Mouse (Mus musculus): ENCODE measurements around the gene Plekha3.

The Plekha3 gene

DNA sequence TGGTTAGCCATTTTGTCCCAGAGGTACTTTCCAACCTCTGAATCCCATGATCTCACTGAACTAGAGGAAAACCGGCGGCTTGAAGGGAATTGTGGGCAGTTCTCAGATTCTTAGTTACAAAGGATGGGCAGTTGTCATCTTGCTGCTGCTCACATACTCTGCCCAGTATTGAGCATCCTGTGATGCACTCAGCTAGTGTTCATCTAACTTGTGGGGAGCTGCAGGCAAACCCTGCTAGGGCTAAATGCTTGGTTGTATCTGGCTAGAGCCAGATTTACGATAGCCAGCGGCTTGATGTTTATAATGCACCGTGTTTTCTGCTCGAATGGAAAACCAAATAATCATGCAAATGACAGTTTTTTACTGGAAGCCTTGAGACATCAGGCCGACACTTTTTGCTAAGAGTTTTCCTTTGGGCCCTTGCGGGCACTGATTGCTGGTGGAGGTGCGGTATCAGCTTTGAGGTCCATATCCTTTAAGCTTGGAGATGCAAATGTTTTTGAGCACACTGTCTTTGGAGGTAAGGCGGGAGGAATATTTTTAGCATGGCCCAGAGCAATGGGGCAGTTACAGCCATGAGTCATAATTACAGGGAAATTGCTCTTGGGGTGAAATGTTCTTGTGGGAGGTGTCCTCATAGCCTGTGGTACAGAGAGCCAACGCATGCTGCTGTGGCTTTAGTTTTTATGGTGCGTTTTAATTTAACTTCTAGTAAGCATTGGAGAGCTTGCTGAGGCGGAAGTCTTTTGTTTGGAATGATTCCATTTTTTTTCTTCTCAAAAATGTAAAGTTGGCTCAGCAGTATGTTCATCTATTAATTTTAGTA, 1.5 kb downstream of the Plekha3 start:
- no peak for DNase-seq

DNA sequence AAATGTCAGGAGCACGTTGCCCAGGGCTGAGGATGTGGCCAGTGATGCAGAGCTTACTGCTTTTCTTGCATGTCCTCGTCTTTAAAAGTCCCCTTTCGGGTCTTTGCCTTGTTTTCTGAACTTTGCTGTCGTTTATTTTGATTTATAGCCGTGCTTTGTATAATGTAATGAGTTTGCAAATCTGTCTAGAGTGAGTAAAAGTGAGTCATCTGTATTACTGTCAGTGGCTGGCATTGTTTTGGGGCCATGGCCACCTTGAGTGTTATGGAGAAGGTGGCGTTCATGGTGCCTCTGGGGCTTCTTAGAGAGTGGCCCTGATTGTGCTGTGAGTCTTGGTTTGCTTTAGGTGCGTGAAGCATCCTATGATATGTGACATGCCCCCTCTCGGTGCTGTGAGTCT, 7.2 kb downstream of the Plekha3 start:
- no peak for DNase-seq

DNA sequence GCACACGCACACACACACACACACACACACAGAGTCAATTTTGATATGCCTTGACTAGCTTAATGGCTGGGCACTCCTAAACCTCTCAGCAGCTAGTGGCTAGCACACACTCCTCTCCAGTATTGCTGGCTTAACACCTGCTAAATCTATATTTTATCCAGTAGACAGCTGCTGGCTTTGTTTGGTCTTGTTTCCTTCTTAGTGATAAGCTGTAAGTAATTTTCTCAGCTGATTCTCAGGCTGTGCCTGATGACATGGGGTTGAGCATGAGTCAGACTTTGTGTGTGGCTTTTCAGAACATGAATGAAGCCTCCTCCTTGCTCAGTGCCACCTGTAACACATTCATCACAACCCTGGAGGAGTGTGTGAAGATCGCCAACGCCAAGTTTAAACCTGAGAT, 11.9 kb downstream of the Plekha3 start:
- DNase-seq, result peak; percentile 24

DNA sequence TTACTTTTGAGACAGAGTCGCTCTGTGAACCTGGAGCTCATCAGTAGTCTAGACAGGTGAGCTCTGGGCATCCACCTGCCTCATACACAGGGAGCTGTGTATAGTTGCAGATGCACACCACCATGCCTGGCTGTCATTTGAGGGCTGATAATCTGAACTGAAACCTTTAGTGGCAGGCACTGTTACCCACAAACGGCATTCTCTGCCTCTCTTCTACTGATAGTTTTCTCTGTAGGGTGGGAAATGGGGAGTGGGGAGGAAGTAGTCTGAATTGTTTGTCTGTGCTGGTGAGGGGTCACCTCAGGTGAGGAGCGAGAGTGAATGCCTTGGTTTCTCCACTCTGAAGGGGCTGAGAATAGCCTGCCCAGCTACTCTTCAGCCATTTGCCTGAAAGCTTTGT, 12.5 kb downstream of the Plekha3 start:
- no peak for DNase-seq

DNA sequence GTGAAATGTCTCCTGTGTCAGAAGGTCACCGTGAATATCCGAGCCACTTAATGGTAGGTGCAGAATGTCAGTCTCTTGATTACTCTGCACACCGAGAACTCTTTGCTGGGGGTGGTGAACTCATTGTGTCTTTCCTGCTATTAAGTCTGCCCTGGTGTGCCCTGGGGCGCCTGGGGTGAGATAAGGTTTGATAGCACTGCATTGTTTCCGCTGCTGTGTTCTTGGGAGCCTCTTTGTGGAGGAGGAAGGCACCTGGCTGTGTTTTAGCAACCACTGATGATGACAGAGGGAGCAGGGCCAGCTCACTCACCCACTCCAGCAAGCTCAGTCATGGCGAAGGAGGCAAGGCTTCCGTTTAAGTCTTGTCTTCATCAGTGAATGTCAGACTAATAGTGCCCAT, 13.1 kb downstream of the Plekha3 start:
- no peak for DNase-seq

DNA sequence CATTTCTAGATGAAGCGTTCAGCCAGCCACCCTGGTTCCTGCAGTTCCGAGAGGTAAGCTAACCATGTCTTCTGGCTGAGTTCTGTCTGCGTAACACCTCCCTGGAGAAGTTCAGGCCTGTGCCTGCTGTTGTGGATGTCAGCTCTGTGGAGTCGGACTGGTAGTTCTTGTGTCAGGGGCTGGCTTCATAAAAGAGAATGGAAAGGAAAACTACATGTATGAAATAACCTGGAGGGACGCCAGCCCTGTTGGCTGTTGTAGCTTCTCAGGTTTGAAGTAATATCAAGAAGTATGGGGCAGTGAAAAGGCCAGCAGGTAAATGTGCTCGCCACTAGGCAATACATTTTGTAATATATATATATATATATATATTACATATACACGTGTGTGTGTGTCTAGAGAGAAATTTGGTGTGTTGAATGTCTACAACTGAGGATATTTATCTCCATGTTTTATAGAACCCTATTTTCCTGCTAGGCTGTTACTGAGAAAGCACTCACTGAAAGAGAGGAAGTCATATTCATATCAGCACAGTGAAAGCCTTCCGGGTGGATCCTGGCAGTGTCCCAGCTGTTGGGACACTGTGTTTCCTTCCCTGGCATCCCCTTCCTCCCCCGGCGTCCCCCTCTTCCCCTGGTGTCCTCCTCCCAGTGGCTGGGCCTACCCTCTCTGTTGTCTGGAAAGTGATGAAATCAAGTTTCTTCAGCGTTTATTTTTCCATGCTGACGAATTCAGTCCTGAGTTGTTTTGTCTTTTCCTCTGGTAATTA, 15.5 kb downstream of the Plekha3 start:
- no peak for DNase-seq

DNA sequence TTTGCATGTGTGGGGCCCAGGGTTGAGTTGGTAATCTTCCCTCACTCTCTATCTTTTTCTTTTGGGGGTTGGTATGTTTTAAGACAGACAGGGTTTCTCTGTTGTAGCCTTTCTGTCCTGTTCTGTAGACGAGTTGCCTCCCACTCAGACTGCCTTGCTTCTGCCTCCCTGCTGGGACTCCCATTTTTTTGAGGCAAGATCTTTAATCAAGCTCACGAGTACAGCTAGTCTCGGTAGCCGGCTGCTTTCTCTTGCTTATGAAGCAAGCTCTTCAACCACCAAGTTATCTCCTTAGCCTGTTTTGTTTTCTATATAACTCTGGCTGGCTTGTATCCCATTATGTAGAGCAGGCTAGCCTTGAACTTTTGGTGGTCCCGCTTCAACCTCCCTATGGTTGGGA, 18.7 kb downstream of the Plekha3 start:
- no peak for DNase-seq

DNA sequence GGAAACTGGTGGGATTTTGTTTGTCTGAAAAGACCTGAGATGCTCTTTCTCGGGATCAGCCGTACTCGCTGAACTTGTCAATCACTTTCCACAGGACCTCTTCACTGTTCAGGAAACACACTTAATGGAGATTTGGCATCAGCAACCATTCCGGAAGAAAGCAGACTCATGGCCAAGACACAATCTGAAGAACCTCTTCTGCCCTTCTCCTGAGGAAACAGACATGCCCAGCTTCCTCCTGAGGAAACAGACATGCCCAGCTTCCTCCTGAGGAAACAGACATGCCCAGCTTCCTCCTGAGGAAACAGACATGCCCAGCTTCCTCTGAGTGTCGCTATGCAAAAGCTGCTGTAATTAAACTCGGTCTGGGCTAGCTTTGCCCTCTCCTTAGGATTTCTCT, 20.2 kb downstream of the Plekha3 start:
- no peak for DNase-seq

DNA sequence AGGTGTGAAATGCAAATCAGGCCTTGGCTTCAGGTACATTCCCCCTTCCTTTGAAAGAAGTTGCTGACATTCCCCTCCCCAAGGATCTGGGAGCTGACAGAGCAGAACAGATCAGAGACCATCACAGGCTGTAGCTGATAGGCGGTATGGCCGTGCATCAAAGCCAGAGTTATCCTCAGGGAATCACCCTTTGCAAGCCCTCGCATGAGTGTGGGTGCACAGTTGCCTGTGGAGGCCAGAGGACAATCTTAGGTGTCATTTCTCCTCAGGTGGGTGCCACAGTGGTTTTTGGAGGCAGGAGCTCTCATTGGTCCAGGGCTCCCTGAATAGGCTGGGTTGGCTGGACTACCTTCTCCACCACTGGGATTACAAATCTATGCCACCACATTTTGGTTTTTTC, 27.1 kb downstream of the Plekha3 start:
- no peak for DNase-seq

DNA sequence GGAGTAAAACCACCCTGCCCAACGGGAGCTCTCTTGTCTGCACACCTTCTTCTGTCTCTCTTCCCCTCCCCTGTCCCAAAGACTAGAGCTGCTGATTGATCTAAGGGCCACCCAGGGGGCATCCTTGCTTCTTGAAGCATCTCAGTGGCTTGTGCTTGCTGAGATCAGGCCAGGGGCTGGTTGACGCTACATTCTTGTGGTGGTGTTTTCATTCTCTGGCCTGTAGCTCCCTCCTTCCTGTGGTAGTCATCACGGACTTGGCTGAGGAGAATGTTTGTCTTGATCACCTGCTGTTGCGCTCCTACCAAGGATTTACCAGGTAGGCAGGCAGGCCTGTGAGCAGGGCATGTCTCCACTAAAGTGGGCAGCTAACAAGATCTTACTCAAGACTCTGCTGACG, 27.7 kb downstream of the Plekha3 start:
- DNase-seq, result no peak

DNA sequence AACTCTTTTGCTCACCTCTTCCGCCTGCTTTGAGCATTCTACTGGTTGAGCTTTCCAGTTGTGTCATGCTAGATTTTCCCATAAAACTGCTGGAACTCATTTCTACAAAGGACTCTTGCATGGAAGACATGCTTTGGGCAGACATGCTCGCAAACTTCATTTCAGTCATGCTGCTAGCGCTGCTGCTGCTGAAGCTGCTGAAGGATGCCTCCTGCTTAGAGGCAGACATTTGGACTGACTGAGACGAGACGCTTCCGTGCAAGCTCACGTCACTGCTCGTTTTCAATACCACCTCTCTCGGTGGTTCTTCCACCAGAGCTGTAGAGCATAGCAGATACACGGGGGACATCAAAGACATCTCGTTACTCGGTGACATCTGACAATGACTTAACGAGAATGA, 30.6 kb downstream of the Plekha3 start:
- DNase-seq, result no peak

DNA sequence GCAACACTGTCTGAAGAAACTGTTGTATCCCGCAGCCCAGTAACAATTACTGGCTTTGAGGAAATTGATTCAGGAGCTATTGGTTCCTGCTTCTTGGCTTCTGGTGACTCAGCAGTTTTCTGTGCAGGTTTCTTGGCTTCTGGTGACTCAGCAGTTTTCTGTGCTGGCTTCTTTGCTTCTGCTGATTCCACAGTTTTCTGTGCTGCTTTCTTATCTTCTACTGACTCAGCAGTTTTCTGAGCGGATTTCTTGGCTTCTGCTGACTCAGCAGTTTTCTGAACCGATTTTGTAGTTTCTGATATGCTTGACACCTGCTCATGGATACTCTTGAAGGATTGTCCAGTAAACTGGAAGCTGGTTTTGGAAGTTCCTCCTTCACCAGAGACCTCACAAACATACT, 33.4 kb downstream of the Plekha3 start:
- DNase-seq, result no peak

DNA sequence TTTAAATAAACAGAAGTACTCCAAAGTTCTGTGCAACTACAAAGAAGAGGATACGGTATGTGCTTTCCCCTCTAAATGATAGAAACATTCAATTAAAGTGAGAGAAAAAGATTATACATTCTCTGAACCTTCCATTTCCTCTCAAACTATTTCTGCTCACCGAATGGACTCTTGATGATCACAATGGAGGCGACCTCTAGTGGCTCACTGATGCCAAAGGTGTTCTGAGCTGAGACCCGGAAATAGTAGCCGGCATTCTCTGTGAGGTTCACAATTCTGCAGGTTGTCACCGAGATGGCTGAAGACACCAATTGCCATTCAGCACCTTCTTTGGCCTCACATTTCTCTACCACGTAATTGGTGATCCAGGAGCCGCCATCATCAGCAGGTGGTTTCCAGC, 39.9 kb downstream of the Plekha3 start:
- DNase-seq, result no peak

DNA sequence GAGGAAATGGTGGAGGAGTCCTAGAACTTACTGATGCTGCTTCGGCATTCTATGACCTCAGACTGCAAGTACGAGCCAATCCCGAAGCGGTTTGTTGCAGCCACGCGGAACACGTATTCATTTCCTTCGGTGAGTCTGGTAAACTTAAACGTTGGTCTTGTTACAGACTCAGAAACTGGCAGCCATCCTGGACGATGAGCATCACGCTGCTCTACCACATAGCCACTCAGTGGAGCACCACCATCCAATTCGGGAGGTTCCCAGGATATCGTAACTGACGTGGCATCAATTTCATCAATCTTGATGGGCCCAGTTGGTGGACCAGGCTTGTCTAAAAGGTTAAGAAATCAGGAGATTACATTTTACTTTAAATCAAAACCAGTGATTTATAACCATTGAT, 44.6 kb downstream of the Plekha3 start:
- no peak for DNase-seq
